ENCODE assay signal across 12 mouse cellular contexts in genomic region chr3:58253942-58254341, GRCm38 (mm10).
DNase-seq lines count a peak whose midpoint lies in the region; ATAC-seq lines count a peak whose summit lies in the region.
"Had no signal": no experiment of that assay in that cellular context is flagged by ENCODE, and none has a peak within 500 bp of the region (broad histone marks: within the 10 kb centered on the region; RNA-seq: fewer than 3 reads in every experiment).

No protein-coding gene starts in this region.

- peak; percentile 21; the same call in 1 of the 2 replicates for ATAC-seq in heart, embryonic 14.5 days (ENCODE audit: insufficient number of reproducible peaks, insufficient read depth, low FRiP score, low read depth)
- ATAC-seq: hindbrain, postnatal 0 days had no signal

- no peaks in the 10 kb centered on the region for H3K27me3 ChIP-seq in heart, embryonic 14.5 days (ENCODE audit: control insufficient read depth, insufficient read depth, low read length)
- H3K27me3 ChIP-seq in heart, embryonic 10.5 days (ENCODE audit: insufficient read depth, poor library complexity, severe bottlenecking): no peaks in the 10 kb centered on the region
- no peaks in the 10 kb centered on the region for H3K27me3 ChIP-seq in midbrain, embryonic 10.5 days (ENCODE audit: low read depth, poor library complexity, severe bottlenecking)
- H3K27me3 ChIP-seq: lung, embryonic 15.5 days had no signal

- H3K9me3 ChIP-seq in heart, embryonic 14.5 days (ENCODE audit: control insufficient read depth, low read length): no peaks in the 10 kb centered on the region
- H3K9me3 ChIP-seq in heart, embryonic 10.5 days: no peaks in the 10 kb centered on the region
- no peaks in the 10 kb centered on the region for H3K9me3 ChIP-seq in midbrain, embryonic 10.5 days (replicated peaks)
- H3K9me3 ChIP-seq: forebrain, embryonic 10.5 days; lung, embryonic 15.5 days had no signal

- no peak overlapping the region for H3K9ac ChIP-seq in heart, embryonic 14.5 days (ENCODE audit: low read length)
- H3K9ac ChIP-seq: lung, embryonic 15.5 days had no signal

- no peak overlapping the region for H3K4me2 ChIP-seq in heart, embryonic 14.5 days (ENCODE audit: low read length)
- H3K4me2 ChIP-seq: lung, embryonic 15.5 days had no signal

- H3K4me3 ChIP-seq in heart, embryonic 14.5 days (ENCODE audit: control insufficient read depth in 1 of 2, insufficient read depth in 1 of 2, low read depth in 1 of 2, low read length in 2 of 2): no peak overlapping the region
- H3K4me3 ChIP-seq in heart, embryonic 10.5 days: no peak overlapping the region
- H3K4me3 ChIP-seq in midbrain, embryonic 10.5 days: no peak overlapping the region
- H3K4me3 ChIP-seq: forebrain, embryonic 10.5 days; layer of hippocampus, adult 2 months; lung, embryonic 15.5 days had no signal

- DNase-seq in heart, embryonic 10.5 days (ENCODE audit: low spot score): no peak
- DNase-seq in brain, adult 2 months (ENCODE audit: low read depth, low spot score): peak; percentile 84
- DNase-seq in frontal cortex, postnatal 36 days (ENCODE audit: low spot score in 2 of 2): peak; percentile 43 to 75
- DNase-seq in left cerebral cortex, postnatal 14 days (ENCODE audit: low spot score in 2 of 2): peak; percentile 59 to 86
- no peak for DNase-seq in gastrocnemius, adult 8-10 months (ENCODE audit: low spot score in 2 of 2)
- no peak for DNase-seq in midbrain, embryonic 10.5 days (ENCODE audit: low spot score)
- DNase-seq: thymus, postnatal 36 days had no signal

- 33% methylated on average over 8 of the region's 8 CpGs for WGBS in heart, embryonic 14.5 days
- WGBS in heart, embryonic 10.5 days: 61% methylated on average over 8 of the region's 8 CpGs
- 89% methylated on average over 8 of the region's 8 CpGs for WGBS in midbrain, embryonic 10.5 days

- H3K27ac ChIP-seq in heart, embryonic 14.5 days (replicated peaks in 1 of 2; ENCODE audit: control insufficient read depth in 1 of 2, insufficient read depth in 1 of 2, low read depth in 2 of 2, low read length in 2 of 2): no peak overlapping the region
- H3K27ac ChIP-seq in heart, embryonic 10.5 days: no peak overlapping the region
- H3K27ac ChIP-seq in midbrain, embryonic 10.5 days (replicated peaks): no peak overlapping the region
- H3K27ac ChIP-seq: forebrain, embryonic 10.5 days; hindbrain, postnatal 0 days; layer of hippocampus, adult 2 months; lung, embryonic 15.5 days had no signal

- H3K36me3 ChIP-seq in heart, embryonic 14.5 days (ENCODE audit: control insufficient read depth, insufficient read depth, low read length): no peaks in the 10 kb centered on the region
- no peaks in the 10 kb centered on the region for H3K36me3 ChIP-seq in heart, embryonic 10.5 days
- H3K36me3 ChIP-seq in midbrain, embryonic 10.5 days: no peaks in the 10 kb centered on the region
- H3K36me3 ChIP-seq: forebrain, embryonic 10.5 days; lung, embryonic 15.5 days had no signal

- intact Hi-C loops in left cerebral cortex, postnatal 14 days (cut with DNase I): no loop called here

- peaks cover 2 to 11% of the 10 kb centered on the region in 2 experiments; a peak in 3 of 4 replicates for H3K4me1 ChIP-seq in heart, embryonic 14.5 days (ENCODE audit: control insufficient read depth in 2 of 2, insufficient read depth in 2 of 2, low read length in 2 of 2)
- no peaks in the 10 kb centered on the region for H3K4me1 ChIP-seq in heart, embryonic 10.5 days
- H3K4me1 ChIP-seq in midbrain, embryonic 10.5 days: no peaks in the 10 kb centered on the region
- H3K4me1 ChIP-seq: forebrain, embryonic 10.5 days; lung, embryonic 15.5 days had no signal

Comparison
In these comparisons a context has a peak if more than half of its experiments do, and no peak if none do; other contexts are left out.
1. DNase-seq: peak in brain, adult 2 months (single experiment), frontal cortex, postnatal 36 days (2 of 2) and left cerebral cortex, postnatal 14 days (2 of 2); none in heart, embryonic 10.5 days (single experiment), gastrocnemius, adult 8-10 months (0 of 2) and midbrain, embryonic 10.5 days (single experiment).